Mouse (Mus musculus): ENCODE results near the gene Cacna1s. TPM values are rescaled to one million over a fixed set of nuclear protein-coding genes. Genes with fewer than 3 reads are reported as not detected.

Cacna1s gene
- polyA plus RNA-seq, 1 experiment: 1.0 TPM

- Histone ChIP-seq H3K4me1 (ENCODE audit: control insufficient read depth, insufficient read depth, low read length) (no peaks in the 10 kb centered on the region), H3K36me3 (ENCODE audit: control insufficient read depth, insufficient read depth, low read length, poor library complexity, severe bottlenecking) (peaks cover 1% of the 10 kb centered on the region; the same call in 1 of the 2 replicates), H3K9me3 (replicated peaks; ENCODE audit: control insufficient read depth, insufficient read depth, low read length, poor library complexity, severe bottlenecking) (no peaks in the 10 kb centered on the region), H3K4me3 (ENCODE audit: low read depth, low read length) (no peak overlapping the region), H3K27me3 (ENCODE audit: control insufficient read depth, insufficient read depth, low read length, poor library complexity, severe bottlenecking) (no peaks in the 10 kb centered on the region), H3K9ac (ENCODE audit: low read depth, poor library complexity, severe bottlenecking) (no peak overlapping the region), H3K27ac (ENCODE audit: insufficient read depth, low read length) (no peak overlapping the region)
- no peak for TF ChIP-seq EP300 (IDR thresholded peaks at IDR 0.05; ENCODE audit: insufficient read depth, low read depth, low read length)
- no peak for TF ChIP-seq POLR2A (IDR thresholded peaks at IDR 0.05; ENCODE audit: insufficient read depth, low read length)
- TF ChIP-seq CTCF (IDR thresholded peaks at IDR 0.05; ENCODE audit: low read depth, low read length): no peak
These were observed 19.6 kb upstream of the Cacna1s start for GRCm38 (mm10) chr1:136032961-136033360.

- no peaks in the 10 kb centered on the region for H3K27me3 ChIP-seq (ENCODE audit: control insufficient read depth, insufficient read depth, low read length, poor library complexity, severe bottlenecking)
- no peak overlapping the region for H3K4me3 ChIP-seq (ENCODE audit: low read depth, low read length)
- H3K4me1 ChIP-seq (ENCODE audit: control insufficient read depth, insufficient read depth, low read length): no peaks in the 10 kb centered on the region
- no peak overlapping the region for H3K27ac ChIP-seq (ENCODE audit: insufficient read depth, low read length)
- no peaks in the 10 kb centered on the region for H3K9me3 ChIP-seq (replicated peaks; ENCODE audit: control insufficient read depth, insufficient read depth, low read length, poor library complexity, severe bottlenecking)
- no peaks in the 10 kb centered on the region for H3K36me3 ChIP-seq (ENCODE audit: control insufficient read depth, insufficient read depth, low read length, poor library complexity, severe bottlenecking)
- TF ChIP-seq EP300 (IDR thresholded peaks at IDR 0.05; ENCODE audit: insufficient read depth, low read depth, low read length) (no peak), CTCF (IDR thresholded peaks at IDR 0.05; ENCODE audit: low read depth, low read length) (no peak), POLR2A (IDR thresholded peaks at IDR 0.05; ENCODE audit: insufficient read depth, low read length) (no peak)
- H3K9ac ChIP-seq (ENCODE audit: low read depth, poor library complexity, severe bottlenecking): no peak overlapping the region
These were observed 13.6 kb upstream of the Cacna1s start for GRCm38 (mm10) chr1:136038746-136039538.

- Histone ChIP-seq H3K4me1 (ENCODE audit: control insufficient read depth, insufficient read depth, low read length) (no peaks in the 10 kb centered on the region), H3K4me3 (ENCODE audit: low read depth, low read length) (no peak overlapping the region), H3K9ac (ENCODE audit: low read depth, poor library complexity, severe bottlenecking) (no peak overlapping the region), H3K27ac (ENCODE audit: insufficient read depth, low read length) (no peak overlapping the region), H3K36me3 (ENCODE audit: control insufficient read depth, insufficient read depth, low read length, poor library complexity, severe bottlenecking) (no peaks in the 10 kb centered on the region), H3K27me3 (ENCODE audit: control insufficient read depth, insufficient read depth, low read length, poor library complexity, severe bottlenecking) (no peaks in the 10 kb centered on the region), H3K9me3 (replicated peaks; ENCODE audit: control insufficient read depth, insufficient read depth, low read length, poor library complexity, severe bottlenecking) (no peaks in the 10 kb centered on the region)
- TF ChIP-seq POLR2A (IDR thresholded peaks at IDR 0.05; ENCODE audit: insufficient read depth, low read length): no peak
- no peak for TF ChIP-seq EP300 (IDR thresholded peaks at IDR 0.05; ENCODE audit: insufficient read depth, low read depth, low read length)
- no peak for TF ChIP-seq CTCF (IDR thresholded peaks at IDR 0.05; ENCODE audit: low read depth, low read length)
These were observed 12.1 kb upstream of the Cacna1s start for GRCm38 (mm10) chr1:136040452-136040851.

DNA sequence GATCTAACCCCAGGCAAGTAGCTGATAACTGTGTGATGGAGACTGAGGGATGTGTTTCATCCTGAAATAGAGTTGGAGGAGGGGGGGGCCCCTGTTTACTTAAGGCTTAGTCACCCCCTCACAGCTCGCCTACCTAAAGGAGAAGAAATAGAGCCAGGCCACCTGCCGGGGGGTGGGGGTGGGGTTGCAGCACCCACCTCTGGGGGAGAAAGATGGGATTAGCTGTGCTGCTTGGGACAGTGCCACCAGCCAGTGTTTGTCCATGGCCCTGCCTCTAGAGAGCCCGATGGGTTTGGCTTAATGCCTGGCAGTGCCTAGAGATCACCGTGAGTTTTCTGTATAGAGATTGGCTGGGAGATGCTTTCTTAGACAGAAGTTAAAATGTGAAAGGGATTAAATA, 11.7 kb upstream of the Cacna1s start:
- no peaks in the 10 kb centered on the region for H3K4me1 ChIP-seq (ENCODE audit: control insufficient read depth, insufficient read depth, low read length)
- no peak overlapping the region for H3K4me3 ChIP-seq (ENCODE audit: low read depth, low read length)
- H3K36me3 ChIP-seq (ENCODE audit: control insufficient read depth, insufficient read depth, low read length, poor library complexity, severe bottlenecking): no peaks in the 10 kb centered on the region
- TF ChIP-seq POLR2A (IDR thresholded peaks at IDR 0.05; ENCODE audit: insufficient read depth, low read length) (no peak), CTCF (IDR thresholded peaks at IDR 0.05; ENCODE audit: low read depth, low read length) (no peak), EP300 (IDR thresholded peaks at IDR 0.05; ENCODE audit: insufficient read depth, low read depth, low read length) (no peak)
- no peak overlapping the region for H3K9ac ChIP-seq (ENCODE audit: low read depth, poor library complexity, severe bottlenecking)
- no peaks in the 10 kb centered on the region for H3K27me3 ChIP-seq (ENCODE audit: control insufficient read depth, insufficient read depth, low read length, poor library complexity, severe bottlenecking)
- no peak overlapping the region for H3K27ac ChIP-seq (ENCODE audit: insufficient read depth, low read length)
- H3K9me3 ChIP-seq (replicated peaks; ENCODE audit: control insufficient read depth, insufficient read depth, low read length, poor library complexity, severe bottlenecking): no peaks in the 10 kb centered on the region

GRCm38 (mm10) chr1:136045774-136046173, 6.8 kb upstream of the Cacna1s start:
- no peaks in the 10 kb centered on the region for H3K27me3 ChIP-seq (ENCODE audit: control insufficient read depth, insufficient read depth, low read length, poor library complexity, severe bottlenecking)
- H3K4me3 ChIP-seq (ENCODE audit: low read depth, low read length): no peak overlapping the region
- H3K4me1 ChIP-seq (ENCODE audit: control insufficient read depth, insufficient read depth, low read length): no peaks in the 10 kb centered on the region
- no peak overlapping the region for H3K27ac ChIP-seq (ENCODE audit: insufficient read depth, low read length)
- TF ChIP-seq CTCF (IDR thresholded peaks at IDR 0.05; ENCODE audit: low read depth, low read length) (peak; percentile 88), EP300 (IDR thresholded peaks at IDR 0.05; ENCODE audit: insufficient read depth, low read depth, low read length) (no peak), POLR2A (IDR thresholded peaks at IDR 0.05; ENCODE audit: insufficient read depth, low read length) (no peak)
- no peaks in the 10 kb centered on the region for H3K9me3 ChIP-seq (replicated peaks; ENCODE audit: control insufficient read depth, insufficient read depth, low read length, poor library complexity, severe bottlenecking)
- no peaks in the 10 kb centered on the region for H3K36me3 ChIP-seq (ENCODE audit: control insufficient read depth, insufficient read depth, low read length, poor library complexity, severe bottlenecking)
- no peak overlapping the region for H3K9ac ChIP-seq (ENCODE audit: low read depth, poor library complexity, severe bottlenecking)

- no peaks in the 10 kb centered on the region for H3K9me3 ChIP-seq (replicated peaks; ENCODE audit: control insufficient read depth, insufficient read depth, low read length, poor library complexity, severe bottlenecking)
- no peak overlapping the region for H3K9ac ChIP-seq (ENCODE audit: low read depth, poor library complexity, severe bottlenecking)
- no peak overlapping the region for H3K27ac ChIP-seq (ENCODE audit: insufficient read depth, low read length)
- H3K36me3 ChIP-seq (ENCODE audit: control insufficient read depth, insufficient read depth, low read length, poor library complexity, severe bottlenecking): no peaks in the 10 kb centered on the region
- H3K27me3 ChIP-seq (ENCODE audit: control insufficient read depth, insufficient read depth, low read length, poor library complexity, severe bottlenecking): no peaks in the 10 kb centered on the region
- no peak overlapping the region for H3K4me3 ChIP-seq (ENCODE audit: low read depth, low read length)
- TF ChIP-seq EP300 (IDR thresholded peaks at IDR 0.05; ENCODE audit: insufficient read depth, low read depth, low read length) (no peak), CTCF (IDR thresholded peaks at IDR 0.05; ENCODE audit: low read depth, low read length) (peak; percentile 44)
- H3K4me1 ChIP-seq (ENCODE audit: control insufficient read depth, insufficient read depth, low read length): no peaks in the 10 kb centered on the region
These were observed 5.1 kb upstream of the Cacna1s start for GRCm38 (mm10) chr1:136047432-136047831.

Measured in ES-Bruce4 (cell line).